Mouse (Mus musculus) embryonic facial prominence, embryonic 12.5 days (tissue): ENCODE measurements around the gene Myo9b. TPM values are rescaled to one million over a fixed set of nuclear protein-coding genes. Genes with fewer than 3 reads are reported as not detected.

Source experiments
- ATAC-seq: fragments of 200-750 bp; cut with Nextera tagmentation; 2 replicates; pipeline ENCODE4 v1.8.0; 2017; ENCODE audit not compliant: insufficient number of reproducible peaks, insufficient read depth, low FRiP score, low TSS enrichment
- H3K27ac ChIP-seq: fragments of 300-500 bp; sonication (generic); 2 replicates; pipeline ENCODE4 v1.5.1; 2016; ENCODE audit warnings: mild to moderate bottlenecking
- H3K27me3 ChIP-seq: fragments of 300-500 bp; sonication (generic); 2 replicates; pipeline ENCODE4 v1.6.1; 2016; ENCODE audit warnings: mild to moderate bottlenecking, moderate library complexity
- H3K36me3 ChIP-seq: fragments of 300-500 bp; sonication (generic); 2 replicates; pipeline ENCODE4 v1.6.1; 2016; ENCODE audit warnings: mild to moderate bottlenecking
- H3K4me1 ChIP-seq: fragments of 300-500 bp; sonication (generic); 2 replicates; pipeline ENCODE4 v1.6.1; 2016
- H3K4me2 ChIP-seq: fragments of 300-500 bp; sonication (generic); replicated peaks from 2 replicates; pipeline ENCODE4 v1.6.1; 2016; ENCODE audit warnings: mild to moderate bottlenecking, moderate library complexity
- H3K4me3 ChIP-seq: fragments of 300-500 bp; sonication (generic); 2 replicates; pipeline ENCODE4 v1.5.1; 2016; ENCODE audit warnings: mild to moderate bottlenecking
- H3K9ac ChIP-seq: fragments of 300-500 bp; sonication (generic); 2 replicates; pipeline ENCODE4 v1.6.1; 2016; ENCODE audit warnings: mild to moderate bottlenecking, moderate library complexity
- H3K9me3 ChIP-seq: fragments of 300-500 bp; sonication (generic); 2 replicates; pipeline ENCODE4 v1.6.1; 2016; ENCODE audit warnings: mild to moderate bottlenecking, moderate library complexity
- WGBS: fragments of 180-500 bp; shearing (Covaris S2); methylation state at CpG from one replicate; pipeline ENCODE4 v1.1.7; 2016; 5-methylcytosine and 5-hydroxymethylcytosine counted together
- polyA plus RNA-seq: library from polyadenylated mRNA; unstranded; fragments of >200 nt; fragmentation: Nextera tagmentation; extraction: Ambion mirVana; gene quantifications from 2 replicates; pipeline ENCODE4 v1.2.1, GENCODE M21; 2016

Gene Myo9b
- polyA plus RNA-seq, 1 experiment from 2014 or later: 34.0 TPM

GRCm38 (mm10) chr8:71369040-71369718 is 96.7 kb downstream of the Myo9b start:
- no peaks in the 10 kb centered on the region for H3K27me3 ChIP-seq
- peaks cover 17% of the 10 kb centered on the region for H3K36me3 ChIP-seq
- H3K4me3 ChIP-seq: no peak overlapping the region
- 86% methylated on average over 10 of the region's 10 CpGs for WGBS
- H3K9me3 ChIP-seq: no peaks in the 10 kb centered on the region
- ATAC-seq: no peak
- H3K9ac ChIP-seq: no peak overlapping the region
- H3K4me2 ChIP-seq: no peak overlapping the region
- peaks cover 11% of the 10 kb centered on the region for H3K4me1 ChIP-seq
- H3K27ac ChIP-seq: no peak overlapping the region

DNA sequence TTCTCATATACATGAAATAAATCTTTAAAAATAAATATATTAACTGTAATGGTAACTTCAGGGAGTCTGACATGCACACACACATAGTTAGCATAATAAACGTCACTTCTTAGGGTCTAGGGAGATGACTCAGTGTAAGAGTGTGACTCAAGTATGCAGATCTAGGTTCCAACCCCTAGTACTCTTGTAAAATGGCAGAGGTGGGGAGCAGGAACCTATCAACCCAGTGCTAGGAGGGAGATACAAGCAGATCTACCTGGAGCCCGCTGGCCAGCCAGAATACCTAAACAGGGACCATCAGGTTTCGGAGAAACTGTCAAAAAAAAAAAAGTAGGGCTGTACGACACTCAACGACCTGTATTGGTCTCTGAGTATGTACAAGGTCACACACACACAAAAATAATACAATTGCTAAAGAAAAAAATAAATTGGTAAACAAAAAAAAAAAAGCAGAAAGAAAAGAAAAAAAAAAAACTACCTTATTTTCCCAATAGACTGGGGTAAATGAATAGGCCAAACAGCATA is 98.3 kb downstream of the Myo9b start:
- ATAC-seq: no peak
- Histone ChIP-seq H3K4me1 (peaks cover 16% of the 10 kb centered on the region), H3K27ac (no peak overlapping the region), H3K27me3 (no peaks in the 10 kb centered on the region), H3K36me3 (peaks cover 22% of the 10 kb centered on the region), H3K4me3 (peak overlapping the region; percentile 71), H3K4me2 (peak overlapping the region; percentile 47), H3K9me3 (no peaks in the 10 kb centered on the region), H3K9ac (peak overlapping the region; percentile 57)
- 22% methylated on average over 5 of the region's 5 CpGs for WGBS

- peaks cover 22% of the 10 kb centered on the region for H3K36me3 ChIP-seq
Measured at GRCm38 (mm10) chr8:71371236-71371848, 98.8 kb downstream of the Myo9b start, which contains the start of gene Ocel1. Gene Ocel1, plus strand, starts transcription at chr8:71371298.

GRCm38 (mm10) chr8:71372427-71372826 is 99.9 kb downstream of the Myo9b start:
- H3K9ac ChIP-seq: no peak overlapping the region
- 85% methylated on average over 12 of the region's 12 CpGs for WGBS
- H3K4me2 ChIP-seq: no peak overlapping the region
- H3K4me3 ChIP-seq: no peak overlapping the region
- H3K36me3 ChIP-seq: peaks cover 26% of the 10 kb centered on the region
- peaks cover 20% of the 10 kb centered on the region for H3K4me1 ChIP-seq
- no peak for ATAC-seq
- peaks cover 5% of the 10 kb centered on the region; the same call in 1 of the 2 replicates for H3K27me3 ChIP-seq
- no peak overlapping the region for H3K27ac ChIP-seq
- no peaks in the 10 kb centered on the region for H3K9me3 ChIP-seq

More at GRCm38 (mm10) chr8:71371236-71371848, 98.8 kb downstream of the Myo9b start, which contains the start of gene Ocel1:
- Histone ChIP-seq H3K27ac (peak within 1 kb of the TSS; percentile 55; the same call in 1 of the 2 replicates), H3K4me2 (peak within 1 kb of the TSS; percentile 47), H3K9me3 (no peaks in the 10 kb centered on the region), H3K4me3 (peak within 1 kb of the TSS; percentile 71), H3K27me3 (peaks cover 4% of the 10 kb centered on the region; the same call in 1 of the 2 replicates), H3K4me1 (peaks cover 20% of the 10 kb centered on the region), H3K9ac (peak within 1 kb of the TSS; percentile 57)
- peak; percentile 78 for ATAC-seq
- under 1% methylated on average over 68 of the region's 68 CpGs for WGBS

DNA sequence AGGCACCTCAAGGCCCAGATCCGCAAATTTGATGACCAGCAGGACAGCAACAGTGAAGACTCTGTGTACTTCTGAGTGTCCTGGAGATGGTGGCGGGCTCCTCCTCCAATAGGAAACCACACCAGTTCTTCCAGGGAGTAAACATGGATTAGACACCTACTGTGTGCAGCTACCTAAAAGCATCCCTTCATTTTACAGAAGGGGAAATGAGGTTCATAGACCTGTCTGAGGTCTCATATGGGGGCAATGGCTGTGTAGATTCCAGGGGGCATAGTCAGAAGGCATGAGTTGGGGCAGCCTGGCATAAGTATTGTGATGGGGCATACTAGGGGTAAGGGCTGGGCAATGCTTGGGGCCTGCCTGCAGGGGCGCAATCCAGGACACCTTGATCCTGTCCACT is 100.5 kb downstream of the Myo9b start:
- Histone ChIP-seq H3K9me3 (no peaks in the 10 kb centered on the region), H3K4me3 (no peak overlapping the region), H3K4me1 (peaks cover 16% of the 10 kb centered on the region), H3K36me3 (peaks cover 32% of the 10 kb centered on the region), H3K4me2 (no peak overlapping the region), H3K9ac (no peak overlapping the region), H3K27me3 (peaks cover 5% of the 10 kb centered on the region; the same call in 1 of the 2 replicates), H3K27ac (no peak overlapping the region)
- WGBS: 92% methylated on average over 3 of the region's 3 CpGs
- no peak for ATAC-seq

DNA sequence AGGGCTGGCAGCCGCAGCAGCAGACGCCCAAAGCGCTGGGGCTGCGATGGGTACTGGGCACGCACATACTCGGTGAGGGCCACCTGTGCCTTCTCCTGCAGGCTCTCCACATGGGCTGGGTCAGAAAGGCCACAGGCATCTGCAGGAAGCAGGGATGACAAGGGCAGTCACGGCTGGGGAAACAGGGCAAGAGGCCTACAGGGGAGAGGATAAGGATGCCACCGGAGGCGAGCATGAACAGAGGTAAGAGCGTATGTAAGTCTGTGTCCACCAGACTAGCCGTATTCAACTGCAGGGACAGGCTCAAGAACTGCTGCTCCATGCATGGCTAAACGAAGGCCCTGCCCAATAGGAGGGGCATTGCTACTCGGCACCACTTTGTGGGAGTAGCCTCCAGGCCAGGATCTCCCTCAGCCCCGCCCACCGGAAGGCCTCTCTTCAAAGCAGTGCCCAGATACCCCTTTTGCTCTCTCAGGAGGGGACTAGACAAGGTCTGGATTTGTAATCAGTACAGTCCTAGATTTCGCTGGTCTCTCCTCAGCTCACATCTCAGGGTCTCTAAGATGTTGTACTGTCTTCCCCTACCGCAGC is 102.2 kb downstream of the Myo9b start:
- WGBS: 74% methylated on average over 17 of the region's 17 CpGs
- H3K9ac ChIP-seq: no peak overlapping the region
- peaks cover 28% of the 10 kb centered on the region for H3K36me3 ChIP-seq
- H3K9me3 ChIP-seq: no peaks in the 10 kb centered on the region
- peaks cover 24% of the 10 kb centered on the region for H3K4me1 ChIP-seq
- peaks cover 5% of the 10 kb centered on the region; the same call in 1 of the 2 replicates for H3K27me3 ChIP-seq
- H3K4me3 ChIP-seq: no peak overlapping the region
- ATAC-seq: no peak
- H3K4me2 ChIP-seq: no peak overlapping the region
- H3K27ac ChIP-seq: no peak overlapping the region

DNA sequence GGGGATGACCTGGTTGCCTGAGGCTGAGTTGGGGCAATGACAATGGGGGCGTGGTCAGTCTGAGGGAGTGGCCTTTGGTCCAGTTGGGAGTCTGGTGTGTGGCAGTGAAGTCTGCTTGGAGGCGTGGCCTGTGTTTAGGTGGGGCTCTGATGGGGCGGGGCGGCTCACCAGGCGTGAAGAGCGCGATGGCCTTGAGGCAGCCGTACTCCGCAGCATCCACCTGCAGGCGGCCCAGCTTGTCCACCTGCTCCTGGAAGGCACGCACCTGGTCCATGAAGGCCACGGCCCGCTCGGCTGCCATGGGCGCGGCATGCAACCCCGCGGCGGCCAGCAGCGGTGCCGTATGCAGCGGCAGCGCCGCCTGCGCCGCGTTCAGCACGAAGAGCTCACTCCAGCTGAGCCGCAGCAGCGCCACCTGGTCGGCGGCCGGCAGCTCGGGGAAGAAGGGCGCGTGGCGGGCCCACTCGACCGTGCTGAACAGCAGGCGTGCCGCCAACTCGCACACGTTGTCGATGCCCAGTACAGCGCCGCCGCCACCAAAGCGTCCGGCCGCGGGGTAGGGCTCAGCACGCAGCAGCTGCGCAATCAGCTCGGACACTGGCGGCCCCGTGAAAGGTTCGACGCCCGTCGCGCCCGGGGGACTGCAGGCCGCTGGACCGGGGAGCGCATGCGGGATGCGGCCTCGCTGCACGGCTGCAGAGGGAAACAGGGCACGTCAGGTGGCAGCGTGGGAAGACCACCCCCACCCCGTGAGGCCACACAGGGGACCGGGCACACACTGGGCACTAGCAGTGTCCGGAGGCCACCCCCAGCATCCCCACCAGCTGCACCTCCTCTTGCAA is 103.3 kb downstream of the Myo9b start:
- H3K27me3 ChIP-seq: peaks cover 5% of the 10 kb centered on the region; the same call in 1 of the 2 replicates
- H3K4me3 ChIP-seq: peak overlapping the region; percentile 34
- ATAC-seq: no peak
- H3K36me3 ChIP-seq: peaks cover 27% of the 10 kb centered on the region
- H3K4me2 ChIP-seq: peak overlapping the region; percentile 62
- H3K9ac ChIP-seq: peak overlapping the region; percentile 52
- no peaks in the 10 kb centered on the region for H3K9me3 ChIP-seq
- peak overlapping the region; percentile 51; the same call in 1 of the 2 replicates for H3K27ac ChIP-seq
- WGBS: 4% methylated on average over 67 of the region's 74 CpGs
- H3K4me1 ChIP-seq: peaks cover 29% of the 10 kb centered on the region

- 48% methylated on average over 8 of the region's 8 CpGs for WGBS
- H3K4me3 ChIP-seq: peak overlapping the region; percentile 34
- peak overlapping the region; percentile 52; the same call in 1 of the 2 replicates for H3K9ac ChIP-seq
- peaks cover 29% of the 10 kb centered on the region for H3K4me1 ChIP-seq
- ATAC-seq: no peak
- H3K9me3 ChIP-seq: no peaks in the 10 kb centered on the region
- peaks cover 27% of the 10 kb centered on the region for H3K36me3 ChIP-seq
- H3K27ac ChIP-seq: peak overlapping the region; percentile 51; the same call in 1 of the 2 replicates
- H3K27me3 ChIP-seq: peaks cover 5% of the 10 kb centered on the region; the same call in 1 of the 2 replicates
- peak overlapping the region; percentile 62 for H3K4me2 ChIP-seq
Measured at GRCm38 (mm10) chr8:71376423-71377030, 104.0 kb downstream of the Myo9b start.

DNA sequence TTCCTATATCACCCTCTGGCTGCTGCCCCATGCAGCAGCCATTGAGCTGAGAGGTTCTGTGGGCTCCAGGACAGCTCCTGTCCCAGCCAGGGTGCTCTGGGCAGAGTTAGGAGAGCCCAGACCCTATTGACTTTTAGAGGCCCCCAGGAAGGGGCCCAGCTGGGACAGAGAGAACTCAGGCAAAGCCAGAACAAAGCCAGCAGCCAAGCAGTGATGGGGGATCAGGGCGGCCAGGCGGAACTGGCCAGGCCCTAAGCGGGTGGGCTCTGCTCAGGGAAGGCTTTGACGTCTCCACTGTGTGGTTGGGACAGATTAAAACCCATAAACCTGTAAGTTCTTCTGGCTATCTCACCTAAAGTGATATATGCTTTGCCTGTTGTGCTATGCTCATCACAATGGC is 106.5 kb downstream of the Myo9b start:
- Histone ChIP-seq H3K9ac (0 out of 2 replicates have a peak overlapping the region, but pooled peaks have one; percentile 81), H3K27me3 (peaks cover 5% of the 10 kb centered on the region; the same call in 1 of the 2 replicates), H3K4me3 (peak overlapping the region; percentile 71), H3K36me3 (peaks cover 19% of the 10 kb centered on the region; the same call in 1 of the 2 replicates), H3K4me1 (peaks cover 39% of the 10 kb centered on the region), H3K27ac (no peak overlapping the region), H3K9me3 (no peaks in the 10 kb centered on the region), H3K4me2 (peak overlapping the region; percentile 96)
- WGBS: 43% methylated on average over 4 of the region's 4 CpGs
- no peak for ATAC-seq

DNA sequence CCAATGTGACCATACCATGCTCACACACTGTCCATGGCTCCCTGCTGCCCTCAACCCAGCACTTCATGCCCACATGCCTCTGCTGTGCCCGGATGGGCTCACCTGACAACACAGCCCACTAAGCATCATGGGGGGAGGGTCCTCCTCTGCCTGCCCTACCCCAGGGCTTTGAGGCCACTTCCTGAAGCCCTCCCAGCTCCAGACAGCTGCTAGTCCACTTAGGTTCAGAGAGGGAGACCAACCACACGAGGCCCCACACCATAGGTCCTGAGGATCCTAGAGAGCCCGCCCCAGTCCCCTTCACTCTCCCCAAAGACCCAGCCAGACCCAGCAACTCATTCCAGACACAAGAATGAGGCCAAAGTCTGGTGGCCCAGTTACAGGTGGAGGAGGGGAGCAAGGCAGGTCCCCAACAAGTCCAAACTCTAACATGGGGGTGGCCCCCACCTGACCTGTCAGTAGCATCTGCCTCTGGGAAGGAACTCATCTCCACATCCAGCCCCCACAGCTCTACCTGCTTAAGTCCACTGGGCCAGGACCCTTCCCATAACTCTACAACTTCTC is 107.1 kb downstream of the Myo9b start:
- WGBS: 36% methylated on average over 3 of the region's 3 CpGs
- no peak for ATAC-seq
- no peak overlapping the region for H3K27ac ChIP-seq
- peak overlapping the region; percentile 71 for H3K4me3 ChIP-seq
- H3K4me1 ChIP-seq: peaks cover 39% of the 10 kb centered on the region
- H3K27me3 ChIP-seq: peaks cover 5% of the 10 kb centered on the region; the same call in 1 of the 2 replicates
- peak overlapping the region; percentile 81 for H3K9ac ChIP-seq
- no peaks in the 10 kb centered on the region for H3K9me3 ChIP-seq
- H3K36me3 ChIP-seq: peaks cover 19% of the 10 kb centered on the region; the same call in 1 of the 2 replicates
- H3K4me2 ChIP-seq: peak overlapping the region; percentile 96
